8 mouse cellular contexts compared by ENCODE assay signal in genomic region chr11:68004191-68004590, GRCm38 (mm10). TPM values are rescaled to one million over a fixed set of nuclear protein-coding genes. Genes with fewer than 3 reads are reported as not detected.
DNase-seq lines count a peak whose midpoint lies in the region; ATAC-seq and TF ChIP-seq lines count a peak whose summit lies in the region.

No protein-coding gene starts in this region.

- no peak overlapping the region for H3K27ac ChIP-seq in neural tube, embryonic 15.5 days (replicated peaks)
- H3K27ac ChIP-seq in kidney, postnatal 0 days: no peak overlapping the region
- no peak overlapping the region for H3K27ac ChIP-seq in liver, embryonic 13.5 days

- no peak for ATAC-seq in neural tube, embryonic 15.5 days (ENCODE audit: low FRiP score)
- ATAC-seq in frontal cortex, adult (ENCODE audit: low TSS enrichment): peak; percentile 77
- ATAC-seq in kidney, postnatal 0 days (replicated peaks; ENCODE audit: low FRiP score, low read depth): no peak
- no peak for ATAC-seq in liver, embryonic 13.5 days (ENCODE audit: low read depth)

- DNase-seq in neural tube, embryonic 10.5 days (ENCODE audit: extremely low spot score, low spot score): peak; percentile 75
- DNase-seq in c-Kit-positive CD71-positive TER-119-positive erythroid progenitor cells, embryonic 14.5 days (ENCODE audit: low spot score): peak; percentile 20
- peak; percentile 83 for DNase-seq in kidney, postnatal 0 days (ENCODE audit: low spot score)
- peak; percentile 8 for DNase-seq in liver, embryonic 13.5 days
- DNase-seq in retina, adult 2 months (ENCODE audit: low read depth, low spot score): peak; percentile 36
- DNase-seq in urinary bladder, adult 2 months (ENCODE audit: low spot score): peak; percentile 42

- H3K4me3 ChIP-seq in neural tube, embryonic 15.5 days (replicated peaks): no peak overlapping the region
- H3K4me3 ChIP-seq in kidney, postnatal 0 days (replicated peaks; ENCODE audit: low read depth, low read length): no peak overlapping the region
- no peak overlapping the region for H3K4me3 ChIP-seq in liver, embryonic 13.5 days (replicated peaks)

- H3K36me3 ChIP-seq in neural tube, embryonic 15.5 days: no peaks in the 10 kb centered on the region
- no peaks in the 10 kb centered on the region for H3K36me3 ChIP-seq in kidney, postnatal 0 days (ENCODE audit: insufficient read depth, low read length)
- H3K36me3 ChIP-seq in liver, embryonic 13.5 days: no peaks in the 10 kb centered on the region

- peak; percentile 94 for TF ChIP-seq CTCF in kidney, postnatal 0 days (IDR thresholded peaks at IDR 0.05; ENCODE audit: low read depth)

- H3K9ac ChIP-seq in neural tube, embryonic 15.5 days (replicated peaks): no peak overlapping the region
- no peak overlapping the region for H3K9ac ChIP-seq in kidney, postnatal 0 days (ENCODE audit: low read depth, low read length)
- H3K9ac ChIP-seq in liver, embryonic 13.5 days: no peak overlapping the region

- 16% methylated on average over 6 of the region's 6 CpGs for WGBS in neural tube, embryonic 15.5 days
- WGBS in kidney, postnatal 0 days: 17% methylated on average over 6 of the region's 6 CpGs
- 18% methylated on average over 6 of the region's 6 CpGs for WGBS in liver, embryonic 13.5 days (ENCODE audit: insufficient replicate concordance)

- H3K4me2 ChIP-seq in neural tube, embryonic 15.5 days: no peak overlapping the region
- H3K4me2 ChIP-seq in kidney, postnatal 0 days (ENCODE audit: low read length): no peak overlapping the region
- no peak overlapping the region for H3K4me2 ChIP-seq in liver, embryonic 13.5 days

- peaks cover 12% of the 10 kb centered on the region for H3K4me1 ChIP-seq in neural tube, embryonic 15.5 days
- H3K4me1 ChIP-seq in kidney, postnatal 0 days (replicated peaks; ENCODE audit: insufficient read depth, low read length): no peaks in the 10 kb centered on the region
- H3K4me1 ChIP-seq in liver, embryonic 13.5 days (replicated peaks): peaks cover 7% of the 10 kb centered on the region

- H3K27me3 ChIP-seq in neural tube, embryonic 15.5 days (replicated peaks): no peaks in the 10 kb centered on the region
- H3K27me3 ChIP-seq in kidney, postnatal 0 days (ENCODE audit: insufficient read depth, low read length): no peaks in the 10 kb centered on the region
- no peaks in the 10 kb centered on the region for H3K27me3 ChIP-seq in liver, embryonic 13.5 days

- H3K9me3 ChIP-seq in neural tube, embryonic 15.5 days (replicated peaks): no peaks in the 10 kb centered on the region
- no peaks in the 10 kb centered on the region for H3K9me3 ChIP-seq in kidney, postnatal 0 days (replicated peaks; ENCODE audit: low read length)
- no peaks in the 10 kb centered on the region for H3K9me3 ChIP-seq in liver, embryonic 13.5 days (replicated peaks)

RNA-seq across cellular contexts. Expression of gene Stx8, which starts 38.2 kb away (rescaled TPM):
- 62.0 and 64.6 TPM in 2 replicates for polyA plus RNA-seq in neural tube, embryonic 15.5 days (2015; fragmentation: Nextera tagmentation; extraction: Ambion mirVana)
- polyA plus RNA-seq in kidney, postnatal 0 days (2015; fragmentation: Nextera tagmentation; extraction: Ambion mirVana): 79.6 and 84.5 TPM in 2 replicates
- polyA plus RNA-seq in liver, embryonic 13.5 days (2015; fragmentation: Nextera tagmentation; extraction: Ambion mirVana): 23.4 and 32.5 TPM in 2 replicates
- polyA plus RNA-seq in urinary bladder, adult 2 months (2012; rRNA removed): 41.6 and 43.6 TPM in 2 replicates

RNA-seq across cellular contexts. Expression of gene Cfap52, which starts 38.7 kb away (rescaled TPM):
- polyA plus RNA-seq in neural tube, embryonic 15.5 days (2015; fragmentation: Nextera tagmentation; extraction: Ambion mirVana): 2.8 and 4.1 TPM in 2 replicates
- 2.9 and 3.9 TPM in 2 replicates for polyA plus RNA-seq in kidney, postnatal 0 days (2015; fragmentation: Nextera tagmentation; extraction: Ambion mirVana)
- not detected in 2 replicates for polyA plus RNA-seq in liver, embryonic 13.5 days (2015; fragmentation: Nextera tagmentation; extraction: Ambion mirVana)
- polyA plus RNA-seq in urinary bladder, adult 2 months (2012; rRNA removed): 0.27 and 0.44 TPM in 2 replicates

Comparison
In these comparisons a context has a peak if more than half of its experiments do, and no peak if none do; other contexts are left out.
1. DNase-seq: peak in every context shown above with its lines; median percentile 83 in kidney, postnatal 0 days; 75 in neural tube, embryonic 10.5 days; 42 in urinary bladder, adult 2 months; 36 in retina, adult 2 months; 20 in c-Kit-positive CD71-positive TER-119-positive erythroid progenitor cells, embryonic 14.5 days; 8 in liver, embryonic 13.5 days.